Mouse (Mus musculus) ES-Bruce4 (cell line): ENCODE data around the gene Cdc42ep2.

Source experiments
- CTCF ChIP-seq: IDR thresholded peaks from one replicate; pipeline ENCODE4 v1.8.1; 2011; ENCODE audit warnings: low read depth, low read length
- EP300 ChIP-seq: IDR thresholded peaks from 2 replicates; pipeline ENCODE4 v1.6.1; 2011; ENCODE audit warnings: low read depth, low read length; ENCODE audit not compliant: insufficient read depth
- POLR2A ChIP-seq: IDR thresholded peaks from one replicate; pipeline ENCODE4 v1.8.1; 2011; ENCODE audit warnings: low read length; ENCODE audit not compliant: insufficient read depth

GRCm38 (mm10) chr19:5954031-5954710 is 29.6 kb upstream of the Cdc42ep2 start:
- TF ChIP-seq CTCF (no peak), POLR2A (no peak), EP300 (no peak)
